ENCODE assay signal across 8 mouse cellular contexts in genomic region chr11:70055618-70056214, GRCm38 (mm10). TPM values are rescaled to one million over a fixed set of nuclear protein-coding genes. Genes with fewer than 3 reads are reported as not detected.
DNase-seq lines count a peak whose midpoint lies in the region; ATAC-seq lines count a peak whose summit lies in the region.

No protein-coding gene starts in this region.

- no peaks in the 10 kb centered on the region for H3K9me3 ChIP-seq in forebrain, embryonic 15.5 days

- peak; percentile 19; the same call in 1 of the 2 replicates for ATAC-seq in forebrain, embryonic 15.5 days (replicated peaks)
- ATAC-seq in hematopoietic stem cell, adult 5-6 weeks (replicated peaks in 1 of 2; ENCODE audit: insufficient read depth in 1 of 2, low FRiP score in 2 of 2, low TSS enrichment in 1 of 2, low read depth in 1 of 2, poor library complexity in 2 of 2, severe bottlenecking in 2 of 2), result peak; percentile 71 to 78; a peak in 3 of 4 replicates

- no peaks in the 10 kb centered on the region for H3K36me3 ChIP-seq in forebrain, embryonic 15.5 days

- 0 out of 2 replicates have a peak, but pooled peaks cover 2% of the 10 kb centered on the region for H3K4me1 ChIP-seq in forebrain, embryonic 15.5 days

- H3K4me2 ChIP-seq in forebrain, embryonic 15.5 days (replicated peaks), result 0 out of 2 replicates have a peak overlapping the region, but pooled peaks have one; percentile 17

- DNase-seq in Muller cell, postnatal 12 days (ENCODE audit: inconsistent ontology term), result peak; percentile 58
- DNase-seq in c-Kit-positive CD71-positive TER-119-negative erythroid progenitor cells, embryonic 14.5 days (ENCODE audit: low read depth), result peak; percentile 59
- peak; percentile 74 to 86 for DNase-seq in layer of hippocampus, postnatal 25 days (ENCODE audit: extremely low spot score in 1 of 2, low spot score in 1 of 2)
- peak; percentile 58 to 85 for DNase-seq in lung, postnatal 4 days
- DNase-seq in right cerebral cortex, postnatal 14 days, result peak; percentile 71
- peak; percentile 60 for DNase-seq in yolk sac, embryonic 10.5 days (ENCODE audit: low spot score)

- H3K9ac ChIP-seq in forebrain, embryonic 15.5 days (replicated peaks), result no peak overlapping the region

- H3K27ac ChIP-seq in forebrain, embryonic 15.5 days (replicated peaks), result no peak overlapping the region

- H3K4me3 ChIP-seq in forebrain, embryonic 15.5 days, result no peak overlapping the region

- 25% methylated on average over 18 of the region's 18 CpGs for WGBS in forebrain, embryonic 15.5 days

- H3K27me3 ChIP-seq in forebrain, embryonic 15.5 days, result no peaks in the 10 kb centered on the region

RNA-seq across cellular contexts. Expression of gene Asgr1, which starts 1.8 kb away (rescaled TPM):
- polyA plus RNA-seq in forebrain, embryonic 15.5 days (2015; fragmentation: Nextera tagmentation; extraction: Ambion mirVana), result 1.8 and 2.0 TPM in 2 replicates
- total RNA-seq in hematopoietic stem cell, adult 5-6 weeks (2017), result 1.1 TPM in 1 of 2 replicates, not detected in the other
- under 1 TPM; 0.73 to 0.74 TPM for total RNA-seq in layer of hippocampus, postnatal 25 days (2021)

RNA-seq across cellular contexts. Expression of gene Asgr2, which starts 36.7 kb away (rescaled TPM):
- polyA plus RNA-seq in forebrain, embryonic 15.5 days (2015; fragmentation: Nextera tagmentation; extraction: Ambion mirVana), result not detected in 2 replicates
- total RNA-seq in hematopoietic stem cell, adult 5-6 weeks (2017), result 0.45 TPM in 1 of 2 replicates, not detected in the other
- not detected for total RNA-seq in layer of hippocampus, postnatal 25 days (2021)

RNA-seq across cellular contexts. Expression of gene Dlg4, which starts 39.0 kb away (rescaled TPM):
- polyA plus RNA-seq in forebrain, embryonic 15.5 days (2015; fragmentation: Nextera tagmentation; extraction: Ambion mirVana), result 27.8 and 29.8 TPM in 2 replicates
- total RNA-seq in hematopoietic stem cell, adult 5-6 weeks (2017), result 9.3 and 10.0 TPM in 2 replicates
- 100 to 1,000 TPM; 857 to 887 TPM for total RNA-seq in layer of hippocampus, postnatal 25 days (2021)

RNA-seq across cellular contexts. Expression of gene Acadvl, which starts 40.5 kb away (rescaled TPM):
- polyA plus RNA-seq in forebrain, embryonic 15.5 days (2015; fragmentation: Nextera tagmentation; extraction: Ambion mirVana), result 57.0 and 60.7 TPM in 2 replicates
- total RNA-seq in hematopoietic stem cell, adult 5-6 weeks (2017), result 42.8 and 51.7 TPM in 2 replicates
- total RNA-seq in layer of hippocampus, postnatal 25 days (2021), result 10 to 100 TPM; 56.9 to 62.4 TPM

RNA-seq across cellular contexts. Expression of gene Dvl2, which starts 55.3 kb away (rescaled TPM):
- polyA plus RNA-seq in forebrain, embryonic 15.5 days (2015; fragmentation: Nextera tagmentation; extraction: Ambion mirVana), result 35.3 and 37.5 TPM in 2 replicates
- 22.6 and 35.9 TPM in 2 replicates for total RNA-seq in hematopoietic stem cell, adult 5-6 weeks (2017)
- total RNA-seq in layer of hippocampus, postnatal 25 days (2021), result 10 to 100 TPM; 31.2 to 37.8 TPM

Comparison
In these comparisons a context has a peak if more than half of its experiments do, and no peak if none do; other contexts are left out.
1. RNA of gene Dlg4, which starts 39.0 kb away (total RNA-seq): 857 to 887 TPM in layer of hippocampus, postnatal 25 days; 9.3 to 10.0 TPM in hematopoietic stem cell, adult 5-6 weeks; every median in the first group is over 10 times any median in the second.
2. Peak in every context shown above with its lines, with median percentiles within 50 percentile points of each other: DNase-seq.